Mouse (Mus musculus): ENCODE measurements at regions not wholly inside any gene's neighbourhood (a gene's known extent, or its start where the extent isn't known, plus 50 kb on each side); places are given as distances from the start of the nearest gene placed in this dataset.
"Not testable (repeated sequence)": the region's sequence is repeated elsewhere in the genome, so short reads cannot be mapped to it uniquely, and the experiment has no call there.

- no peak overlapping the region for H3K27ac ChIP-seq (ENCODE audit: insufficient read depth, low read depth, low read length, poor library complexity, severe bottlenecking)
- no peak overlapping the region for H3K4me3 ChIP-seq (ENCODE audit: insufficient read depth in 1 of 2, low read depth in 1 of 2, low read length in 2 of 2, poor library complexity in 1 of 2, severe bottlenecking in 1 of 2)
- DNase-seq (ENCODE audit: low read depth, low spot score), result peak; percentile 26
- in situ Hi-C loops (cut with MboI; ENCODE audit: low sequenced_read_pairs in 2 of 2, unreplicated experiment in 2 of 2), result no loop called here
- H3K9ac ChIP-seq (ENCODE audit: insufficient read depth, low read depth, low read length, poor library complexity, severe bottlenecking), result no peak overlapping the region
- TF ChIP-seq ZC3H11A (IDR thresholded peaks at IDR 0.05; ENCODE audit: borderline replicate concordance, low read depth, low read length) (peak; percentile 70), ZNF384 (IDR thresholded peaks at IDR 0.05; ENCODE audit: low read depth, low read length) (no peak)
- H3K36me3 ChIP-seq (ENCODE audit: control insufficient read depth, insufficient read depth, low read length, poor library complexity, severe bottlenecking), result no peaks in the 10 kb centered on the region
- no peaks in the 10 kb centered on the region for H3K9me3 ChIP-seq (ENCODE audit: control insufficient read depth, insufficient read depth, low read depth, low read length)
- H3K4me1 ChIP-seq (ENCODE audit: control insufficient read depth in 2 of 2, insufficient read depth in 2 of 2, low read length in 2 of 2, poor library complexity in 1 of 2), result no peaks in the 10 kb centered on the region
These were observed 71.0 kb upstream of the Prl4a1 start for GRCm38 (mm10) chr13:27945062-27945461.

- H3K36me3 ChIP-seq (ENCODE audit: control insufficient read depth, insufficient read depth, low read length, poor library complexity, severe bottlenecking); H3K4me1 ChIP-seq (ENCODE audit: control insufficient read depth in 2 of 2, insufficient read depth in 2 of 2, low read length in 2 of 2, poor library complexity in 1 of 2); DNase-seq (ENCODE audit: low read depth, low spot score); H3K4me3 ChIP-seq (ENCODE audit: insufficient read depth in 1 of 2, low read depth in 1 of 2, low read length in 2 of 2, poor library complexity in 1 of 2, severe bottlenecking in 1 of 2); H3K27ac ChIP-seq (ENCODE audit: insufficient read depth, low read depth, low read length, poor library complexity, severe bottlenecking); H3K9ac ChIP-seq (ENCODE audit: insufficient read depth, low read depth, low read length, poor library complexity, severe bottlenecking); in situ Hi-C loops (cut with MboI; ENCODE audit: low sequenced_read_pairs in 2 of 2, unreplicated experiment in 2 of 2); H3K9me3 ChIP-seq (ENCODE audit: control insufficient read depth, insufficient read depth, low read depth, low read length): not testable (repeated sequence)
These were observed 55.6 kb upstream of the Prl4a1 start for GRCm38 (mm10) chr13:27960421-27960820.

- H3K9ac ChIP-seq (ENCODE audit: insufficient read depth, low read depth, low read length, poor library complexity, severe bottlenecking); H3K27ac ChIP-seq (ENCODE audit: insufficient read depth, low read depth, low read length, poor library complexity, severe bottlenecking); in situ Hi-C loops (cut with MboI; ENCODE audit: low sequenced_read_pairs in 2 of 2, unreplicated experiment in 2 of 2): not testable (repeated sequence)
These were observed 53.6 kb upstream of the Prl4a1 start for GRCm38 (mm10) chr13:27962381-27962780.

GRCm38 (mm10) chr13:27966021-27966420 is 50.0 kb upstream of the Prl4a1 start:
- H3K4me3 ChIP-seq (ENCODE audit: insufficient read depth in 1 of 2, low read depth in 1 of 2, low read length in 2 of 2, poor library complexity in 1 of 2, severe bottlenecking in 1 of 2), result not testable (repeated sequence)

More at GRCm38 (mm10) chr13:27962381-27962780, 53.6 kb upstream of the Prl4a1 start:
- DNase-seq (ENCODE audit: low read depth, low spot score); H3K4me1 ChIP-seq (ENCODE audit: control insufficient read depth in 2 of 2, insufficient read depth in 2 of 2, low read length in 2 of 2, poor library complexity in 1 of 2); H3K36me3 ChIP-seq (ENCODE audit: control insufficient read depth, insufficient read depth, low read length, poor library complexity, severe bottlenecking); H3K4me3 ChIP-seq (ENCODE audit: insufficient read depth in 1 of 2, low read depth in 1 of 2, low read length in 2 of 2, poor library complexity in 1 of 2, severe bottlenecking in 1 of 2); H3K9me3 ChIP-seq (ENCODE audit: control insufficient read depth, insufficient read depth, low read depth, low read length): not testable (repeated sequence)

More at GRCm38 (mm10) chr13:27966021-27966420, 50.0 kb upstream of the Prl4a1 start:
- H3K4me1 ChIP-seq (ENCODE audit: control insufficient read depth in 2 of 2, insufficient read depth in 2 of 2, low read length in 2 of 2, poor library complexity in 1 of 2); DNase-seq (ENCODE audit: low read depth, low spot score); H3K9ac ChIP-seq (ENCODE audit: insufficient read depth, low read depth, low read length, poor library complexity, severe bottlenecking); H3K36me3 ChIP-seq (ENCODE audit: control insufficient read depth, insufficient read depth, low read length, poor library complexity, severe bottlenecking); H3K27ac ChIP-seq (ENCODE audit: insufficient read depth, low read depth, low read length, poor library complexity, severe bottlenecking); H3K9me3 ChIP-seq (ENCODE audit: control insufficient read depth, insufficient read depth, low read depth, low read length); in situ Hi-C loops (cut with MboI; ENCODE audit: low sequenced_read_pairs in 2 of 2, unreplicated experiment in 2 of 2): not testable (repeated sequence)

Measured in ES-E14 (cell line).